Mouse (Mus musculus) liver, postnatal 0 days (tissue): ENCODE measurements at regions not wholly inside any gene's neighbourhood (a gene's known extent, or its start where the extent isn't known, plus 50 kb on each side); places are given as distances from the start of the nearest gene placed in this dataset.

ENCODE experiments used
- ATAC-seq: fragments of 200-750 bp; cut with Nextera tagmentation; 2 replicates; pipeline ENCODE4 v1.8.0; 2017; ENCODE audit warnings: mild to moderate bottlenecking, moderate library complexity
- DNase-seq: peaks from one replicate; pipeline ENCODE4 v3.0.0-alpha.2; 2016
- H3K27ac ChIP-seq: fragments of 300-500 bp; sonication (generic); 2 replicates; pipeline ENCODE4 v1.5.1; 2014; ENCODE audit warnings: antibody characterized with exemption, moderate library complexity, mild to moderate bottlenecking, low read depth
- H3K27me3 ChIP-seq: fragments of 300-500 bp; sonication (generic); 2 replicates; pipeline ENCODE4 v1.6.1; 2014; ENCODE audit warnings: low read length, control low read depth, mixed read lengths; ENCODE audit not compliant: insufficient read depth
- H3K36me3 ChIP-seq: fragments of 300-500 bp; sonication (generic); replicated peaks from 2 replicates; pipeline ENCODE4 v1.6.1; 2014; ENCODE audit warnings: mild to moderate bottlenecking, control low read depth, low read length, moderate library complexity, mixed read lengths; ENCODE audit not compliant: insufficient read depth
- H3K4me1 ChIP-seq: fragments of 300-500 bp; sonication (generic); 2 replicates; pipeline ENCODE4 v1.6.1; 2014; ENCODE audit warnings: antibody characterized with exemption, mild to moderate bottlenecking, control low read depth; ENCODE audit not compliant: insufficient read depth
- H3K4me2 ChIP-seq: fragments of 300-500 bp; sonication (generic); 2 replicates; pipeline ENCODE4 v1.6.1; 2014; ENCODE audit warnings: low read depth, mild to moderate bottlenecking, low read length, moderate library complexity, mixed read lengths
- H3K4me3 ChIP-seq: fragments of 300-500 bp; sonication (generic); 2 replicates; pipeline ENCODE4 v1.5.1; 2014; ENCODE audit warnings: low read depth, low read length
- H3K9ac ChIP-seq: fragments of 300-500 bp; sonication (generic); replicated peaks from 2 replicates; pipeline ENCODE4 v1.6.1; 2014; ENCODE audit warnings: mild to moderate bottlenecking, moderate library complexity
- H3K9me3 ChIP-seq: fragments of 300-500 bp; sonication (generic); 2 replicates; pipeline ENCODE4 v1.6.1; 2016; ENCODE audit warnings: mild to moderate bottlenecking, control low read depth, low read length, mixed read lengths
- CTCF ChIP-seq: sonication (generic); IDR thresholded peaks from 2 replicates; pipeline ENCODE4 v1.5.1; 2016; ENCODE audit warnings: antibody characterized with exemption, low read depth
- EP300 ChIP-seq: IDR thresholded peaks from 2 replicates; pipeline ENCODE4 v1.6.1; 2016; ENCODE audit warnings: antibody characterized with exemption, low read depth, mild to moderate bottlenecking
- WGBS: fragments of 180-500 bp; shearing (Covaris S2); extraction: QIAGEN DNeasy Blood & Tissue Kit; methylation state at CpG from one replicate; pipeline ENCODE4 v1.1.7; 2014; ENCODE audit not compliant: insufficient replicate concordance; 5-methylcytosine and 5-hydroxymethylcytosine counted together

- Histone ChIP-seq H3K9me3 (no peaks in the 10 kb centered on the region), H3K27ac (no peak overlapping the region), H3K4me2 (no peak overlapping the region), H3K36me3 (no peaks in the 10 kb centered on the region), H3K27me3 (no peaks in the 10 kb centered on the region), H3K4me1 (no peaks in the 10 kb centered on the region), H3K4me3 (no peak overlapping the region), H3K9ac (no peak overlapping the region)
- WGBS, result 86% methylated on average over 13 of the region's 13 CpGs
- TF ChIP-seq EP300 (no peak), CTCF (no peak)
- no peak for ATAC-seq
- no peak for DNase-seq
Measured at GRCm38 (mm10) chr2:178632831-178633585, 202.7 kb downstream of the Cdh26 start.

DNA sequence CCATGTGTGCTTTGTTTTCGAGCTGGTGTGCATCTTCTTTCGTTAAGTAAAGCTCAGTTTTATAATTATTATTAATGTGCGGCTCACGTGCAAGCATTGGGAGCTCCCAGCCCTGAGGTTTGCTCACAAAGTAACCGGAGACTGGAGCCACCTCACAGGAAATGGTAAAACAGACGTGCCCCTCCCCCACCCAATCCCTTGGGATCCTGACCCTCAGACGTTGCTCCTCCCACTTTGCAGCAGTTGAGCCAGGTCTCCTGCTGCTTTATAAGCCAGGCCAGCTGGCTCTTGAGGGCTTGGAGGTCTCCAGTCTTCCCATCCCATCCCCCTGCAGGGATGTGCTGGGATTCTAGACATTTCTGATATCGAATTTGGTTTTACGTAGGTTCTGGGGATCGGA lies 203.8 kb downstream of the Cdh26 start:
- Histone ChIP-seq H3K27me3 (no peaks in the 10 kb centered on the region), H3K27ac (no peak overlapping the region), H3K36me3 (no peaks in the 10 kb centered on the region), H3K4me1 (no peaks in the 10 kb centered on the region), H3K9ac (no peak overlapping the region), H3K4me3 (no peak overlapping the region), H3K4me2 (no peak overlapping the region), H3K9me3 (no peaks in the 10 kb centered on the region)
- no peak for TF ChIP-seq EP300
- TF ChIP-seq CTCF, result no peak
- ATAC-seq (no peak), DNase-seq (no peak)
- 44% methylated on average over 10 of the region's 10 CpGs for WGBS

DNA sequence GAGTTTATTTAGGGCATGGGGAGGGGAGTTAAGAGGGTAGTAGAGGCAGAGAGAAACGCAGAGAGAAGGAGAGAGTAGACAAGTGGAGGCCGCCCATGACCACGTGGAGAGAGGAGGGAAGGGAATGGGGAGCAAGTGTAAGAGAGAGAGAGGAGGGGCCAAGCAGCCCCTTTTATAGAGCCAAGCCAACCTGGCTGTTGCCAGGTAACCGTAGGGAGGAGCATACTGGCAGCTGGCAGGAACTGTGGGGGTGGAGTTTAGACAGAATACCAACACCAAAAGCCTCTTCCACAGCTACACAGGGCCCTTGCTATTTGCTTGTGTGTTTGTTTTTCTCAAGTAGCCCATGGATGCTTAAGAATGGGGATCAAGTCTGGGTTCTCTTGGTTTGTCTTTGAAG lies 205.4 kb downstream of the Cdh26 start:
- WGBS, result 44% methylated on average over 4 of the region's 4 CpGs
- Histone ChIP-seq H3K4me3 (no peak overlapping the region), H3K9ac (no peak overlapping the region), H3K27me3 (no peaks in the 10 kb centered on the region), H3K4me1 (no peaks in the 10 kb centered on the region), H3K36me3 (no peaks in the 10 kb centered on the region), H3K9me3 (no peaks in the 10 kb centered on the region), H3K27ac (no peak overlapping the region), H3K4me2 (no peak overlapping the region)
- ATAC-seq (no peak), DNase-seq (no peak)
- TF ChIP-seq CTCF (no peak), EP300 (no peak)

DNA sequence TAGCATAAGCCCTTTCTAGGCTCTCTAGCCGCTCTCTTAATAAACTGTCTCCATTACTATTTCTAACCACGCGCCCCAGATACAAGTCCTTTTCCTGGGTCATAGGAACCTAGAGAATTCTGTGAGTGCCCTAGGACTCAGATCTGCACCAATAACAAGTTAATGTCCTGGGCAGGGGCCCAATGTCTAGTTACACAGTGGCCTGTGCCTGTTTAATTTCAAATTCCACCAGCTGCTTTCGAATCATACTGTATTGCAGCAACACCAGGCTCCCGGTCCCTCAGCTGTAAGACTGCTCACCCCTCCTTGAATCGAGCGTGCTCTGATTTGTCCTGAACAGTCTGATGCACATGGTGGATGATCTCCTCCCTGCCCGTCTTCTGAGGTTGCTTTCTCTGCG lies 206.6 kb downstream of the Cdh26 start:
- no peaks in the 10 kb centered on the region for H3K4me1 ChIP-seq
- DNase-seq, result no peak
- no peak overlapping the region for H3K27ac ChIP-seq
- no peaks in the 10 kb centered on the region for H3K36me3 ChIP-seq
- no peak overlapping the region for H3K9ac ChIP-seq
- no peak overlapping the region for H3K4me3 ChIP-seq
- WGBS, result 76% methylated on average over 9 of the region's 9 CpGs
- H3K4me2 ChIP-seq, result no peak overlapping the region
- H3K9me3 ChIP-seq, result no peaks in the 10 kb centered on the region
- no peak for ATAC-seq
- TF ChIP-seq EP300 (no peak), CTCF (no peak)
- no peaks in the 10 kb centered on the region for H3K27me3 ChIP-seq

DNA sequence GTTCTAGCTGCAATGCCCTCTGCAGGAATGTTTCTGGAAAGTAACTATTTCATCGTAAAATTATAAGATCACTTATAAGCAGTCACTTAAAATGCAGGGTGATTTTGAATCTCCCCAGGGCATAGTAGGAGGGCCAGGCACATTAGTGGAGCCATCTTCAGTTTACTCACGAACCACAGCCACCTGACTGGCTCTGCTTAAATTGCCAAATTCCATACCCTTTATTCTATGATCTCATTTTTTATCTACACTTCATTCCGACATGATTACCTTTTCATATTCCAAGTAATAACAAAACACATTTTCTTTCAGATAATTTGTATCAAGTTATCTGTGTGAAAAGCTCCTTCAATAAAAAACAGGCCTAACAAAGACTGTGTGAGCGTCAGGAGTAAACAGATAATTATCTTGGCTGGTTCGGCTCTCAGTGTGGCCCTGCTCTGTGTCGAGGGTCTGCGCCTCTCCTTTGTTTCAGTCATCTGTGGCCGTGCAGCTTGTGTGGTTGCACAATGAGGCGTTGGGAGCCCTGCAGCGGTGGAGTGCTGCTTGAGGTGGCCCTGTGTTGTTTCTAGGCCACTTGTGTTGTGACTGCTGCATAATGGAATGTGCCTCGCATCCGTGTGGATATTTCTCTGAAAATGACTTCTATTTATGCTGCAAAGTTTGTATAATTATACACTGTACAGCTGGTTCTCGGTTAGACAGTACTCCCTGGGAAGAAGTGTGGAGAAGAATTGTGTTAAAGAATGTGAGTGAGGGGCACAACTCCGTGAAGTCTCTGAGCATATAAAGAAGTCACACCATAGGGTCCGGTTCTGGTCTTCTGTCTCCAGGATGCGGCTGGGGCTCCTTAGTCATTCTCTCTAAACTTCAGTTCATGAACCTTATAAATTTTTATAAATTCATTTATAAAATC lies 212.1 kb downstream of the Cdh26 start:
- Histone ChIP-seq H3K27ac (no peak overlapping the region), H3K27me3 (no peaks in the 10 kb centered on the region), H3K4me3 (no peak overlapping the region), H3K9me3 (no peaks in the 10 kb centered on the region), H3K9ac (no peak overlapping the region), H3K4me2 (no peak overlapping the region), H3K36me3 (no peaks in the 10 kb centered on the region), H3K4me1 (no peaks in the 10 kb centered on the region)
- no peak for TF ChIP-seq EP300
- no peak for TF ChIP-seq CTCF
- ATAC-seq, result no peak
- DNase-seq, result no peak
- WGBS, result 64% methylated on average over 16 of the region's 16 CpGs

DNA sequence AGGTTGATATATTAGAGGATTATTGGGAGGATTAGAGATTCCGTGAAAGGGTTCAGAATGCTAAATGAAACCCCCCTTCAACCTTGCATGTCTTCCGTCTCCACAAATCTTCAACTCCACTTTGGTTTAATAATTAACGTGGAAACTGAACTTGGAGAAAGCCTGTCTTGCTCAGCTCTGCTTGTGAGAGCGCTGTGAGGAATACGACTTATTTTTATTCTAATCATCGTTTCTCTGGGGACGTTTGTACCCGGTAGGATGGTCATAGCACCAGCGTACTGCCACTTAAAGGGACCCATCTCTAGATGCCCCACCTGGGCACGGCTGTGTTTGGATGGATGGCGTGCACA lies 212.7 kb downstream of the Cdh26 start:
- ATAC-seq (no peak), DNase-seq (no peak)
- Histone ChIP-seq H3K36me3 (no peaks in the 10 kb centered on the region), H3K4me3 (no peak overlapping the region), H3K27ac (no peak overlapping the region), H3K9ac (no peak overlapping the region), H3K4me1 (no peaks in the 10 kb centered on the region), H3K4me2 (no peak overlapping the region), H3K9me3 (no peaks in the 10 kb centered on the region), H3K27me3 (no peaks in the 10 kb centered on the region)
- 65% methylated on average over 11 of the region's 11 CpGs for WGBS
- no peak for TF ChIP-seq EP300
- TF ChIP-seq CTCF, result no peak
